Mouse (Mus musculus): ENCODE measurements at regions not wholly inside any gene's neighbourhood (a gene's known extent, or its start where the extent isn't known, plus 50 kb on each side); places are given as distances from the start of the nearest gene placed in this dataset.

- no peaks in the 10 kb centered on the region for H3K36me3 ChIP-seq (replicated peaks; ENCODE audit: low read length)
- H3K4me3 ChIP-seq (replicated peaks) = no peak overlapping the region
- TF ChIP-seq GATA1 (IDR thresholded peaks at IDR 0.05; ENCODE audit: borderline replicate concordance, low read length) = no peak
- no peak for TF ChIP-seq FLI1 (IDR thresholded peaks at IDR 0.05; ENCODE audit: low read length)
- peaks cover 21% of the 10 kb centered on the region for H3K9me3 ChIP-seq
- no peaks in the 10 kb centered on the region for H3K4me1 ChIP-seq
- H3K27me3 ChIP-seq (replicated peaks) = peaks cover 1% of the 10 kb centered on the region
Observed at GRCm38 (mm10) chr7:134566322-134566721, 104.1 kb upstream of the Dock1 start.

DNA sequence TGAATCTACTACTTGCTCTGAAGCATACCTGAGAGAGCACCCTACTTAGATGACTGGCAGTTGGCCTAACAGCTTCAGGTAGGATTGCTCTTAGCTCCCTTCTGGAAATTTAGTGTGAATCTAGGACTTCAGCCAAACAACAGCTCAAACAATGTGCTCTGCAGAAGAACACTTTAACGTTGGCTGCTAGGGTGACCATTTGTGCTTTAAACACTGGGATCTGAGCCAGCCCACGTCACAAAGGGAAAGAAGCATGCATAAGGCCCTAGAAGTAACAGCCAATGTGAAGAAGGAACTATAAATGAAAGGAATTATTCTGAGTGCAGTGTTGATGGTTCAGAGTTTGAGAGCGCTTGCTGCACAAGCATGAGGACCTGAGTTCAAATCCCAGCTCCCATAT lies 101.2 kb upstream of the Dock1 start:
- Histone ChIP-seq H3K4me3 (replicated peaks) (no peak overlapping the region), H3K27me3 (replicated peaks) (no peaks in the 10 kb centered on the region), H3K9me3 (peaks cover 22% of the 10 kb centered on the region), H3K4me1 (no peaks in the 10 kb centered on the region), H3K36me3 (replicated peaks; ENCODE audit: low read length) (no peaks in the 10 kb centered on the region)
- TF ChIP-seq FLI1 (IDR thresholded peaks at IDR 0.05; ENCODE audit: low read length) (no peak), GATA1 (IDR thresholded peaks at IDR 0.05; ENCODE audit: borderline replicate concordance, low read length) (no peak)

GRCm38 (mm10) chr7:134570176-134570810 lies 100.2 kb upstream of the Dock1 start:
- Histone ChIP-seq H3K9me3 (peaks cover 31% of the 10 kb centered on the region), H3K27me3 (replicated peaks) (no peaks in the 10 kb centered on the region), H3K4me3 (replicated peaks) (no peak overlapping the region), H3K4me1 (no peaks in the 10 kb centered on the region), H3K36me3 (replicated peaks; ENCODE audit: low read length) (no peaks in the 10 kb centered on the region)
- no peak for TF ChIP-seq FLI1 (IDR thresholded peaks at IDR 0.05; ENCODE audit: low read length)
- TF ChIP-seq GATA1 (IDR thresholded peaks at IDR 0.05; ENCODE audit: borderline replicate concordance, low read length) = no peak

GRCm38 (mm10) chr7:134581746-134582145 lies 88.7 kb upstream of the Dock1 start:
- Histone ChIP-seq H3K4me3 (replicated peaks) (no peak overlapping the region), H3K27me3 (replicated peaks) (no peaks in the 10 kb centered on the region), H3K9me3 (no peaks in the 10 kb centered on the region), H3K36me3 (replicated peaks; ENCODE audit: low read length) (no peaks in the 10 kb centered on the region), H3K4me1 (no peaks in the 10 kb centered on the region)
- TF ChIP-seq FLI1 (IDR thresholded peaks at IDR 0.05; ENCODE audit: low read length) (no peak), GATA1 (IDR thresholded peaks at IDR 0.05; ENCODE audit: borderline replicate concordance, low read length) (no peak)

- H3K4me1 ChIP-seq = no peaks in the 10 kb centered on the region
- H3K27me3 ChIP-seq (replicated peaks) = peaks cover 2% of the 10 kb centered on the region
- 0 out of 2 replicates have a peak, but pooled peaks cover 3% of the 10 kb centered on the region for H3K9me3 ChIP-seq
- TF ChIP-seq FLI1 (IDR thresholded peaks at IDR 0.05; ENCODE audit: low read length) = no peak
- no peak for TF ChIP-seq GATA1 (IDR thresholded peaks at IDR 0.05; ENCODE audit: borderline replicate concordance, low read length)
- no peak overlapping the region for H3K4me3 ChIP-seq (replicated peaks)
- H3K36me3 ChIP-seq (replicated peaks; ENCODE audit: low read length) = no peaks in the 10 kb centered on the region
Observed at GRCm38 (mm10) chr7:134585478-134585877, 85.0 kb upstream of the Dock1 start.

- H3K4me3 ChIP-seq (replicated peaks) = no peak overlapping the region
- TF ChIP-seq FLI1 (IDR thresholded peaks at IDR 0.05; ENCODE audit: low read length) (no peak), GATA1 (IDR thresholded peaks at IDR 0.05; ENCODE audit: borderline replicate concordance, low read length) (no peak)
- 0 out of 2 replicates have a peak, but pooled peaks cover 3% of the 10 kb centered on the region for H3K9me3 ChIP-seq
- H3K4me1 ChIP-seq = no peaks in the 10 kb centered on the region
- H3K36me3 ChIP-seq (replicated peaks; ENCODE audit: low read length) = no peaks in the 10 kb centered on the region
- H3K27me3 ChIP-seq (replicated peaks) = peaks cover 2% of the 10 kb centered on the region
Observed at GRCm38 (mm10) chr7:134586990-134587389, 83.5 kb upstream of the Dock1 start.

- Histone ChIP-seq H3K27me3 (replicated peaks) (peaks cover 14% of the 10 kb centered on the region), H3K4me3 (replicated peaks) (no peak overlapping the region), H3K4me1 (0 out of 2 replicates have a peak, but pooled peaks cover 3% of the 10 kb centered on the region), H3K9me3 (no peaks in the 10 kb centered on the region), H3K36me3 (replicated peaks; ENCODE audit: low read length) (no peaks in the 10 kb centered on the region)
- TF ChIP-seq FLI1 (IDR thresholded peaks at IDR 0.05; ENCODE audit: low read length) (no peak), GATA1 (IDR thresholded peaks at IDR 0.05; ENCODE audit: borderline replicate concordance, low read length) (no peak)
Observed at GRCm38 (mm10) chr7:134607886-134608285, 62.6 kb upstream of the Dock1 start.

GRCm38 (mm10) chr7:134610159-134610558 lies 60.3 kb upstream of the Dock1 start:
- 0 out of 2 replicates have a peak, but pooled peaks cover 3% of the 10 kb centered on the region for H3K4me1 ChIP-seq
- peaks cover 17% of the 10 kb centered on the region for H3K27me3 ChIP-seq (replicated peaks)
- TF ChIP-seq GATA1 (IDR thresholded peaks at IDR 0.05; ENCODE audit: borderline replicate concordance, low read length) (no peak), FLI1 (IDR thresholded peaks at IDR 0.05; ENCODE audit: low read length) (no peak)
- no peaks in the 10 kb centered on the region for H3K9me3 ChIP-seq
- H3K36me3 ChIP-seq (replicated peaks; ENCODE audit: low read length) = no peaks in the 10 kb centered on the region
- H3K4me3 ChIP-seq (replicated peaks) = no peak overlapping the region

DNA sequence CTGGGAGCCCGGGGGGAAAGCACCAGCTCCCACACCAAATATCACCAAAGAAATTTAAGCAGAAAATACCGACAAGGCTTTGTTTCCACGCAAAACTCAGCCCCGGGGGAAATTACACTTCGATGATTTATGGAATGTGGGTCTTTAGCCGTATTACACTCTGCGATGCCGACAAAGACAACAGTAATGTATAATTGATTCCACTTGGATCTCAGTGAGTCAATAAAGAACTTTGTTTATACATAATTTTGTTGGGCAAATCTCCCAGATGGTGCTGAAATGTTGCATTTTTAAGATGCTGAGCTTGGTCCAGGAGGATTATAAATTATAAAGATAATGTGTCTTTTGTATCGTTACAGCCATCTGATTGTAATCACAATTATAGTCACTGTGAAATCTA lies 59.1 kb upstream of the Dock1 start:
- no peak overlapping the region for H3K4me3 ChIP-seq (replicated peaks)
- TF ChIP-seq FLI1 (IDR thresholded peaks at IDR 0.05; ENCODE audit: low read length) = no peak
- TF ChIP-seq GATA1 (IDR thresholded peaks at IDR 0.05; ENCODE audit: borderline replicate concordance, low read length) = no peak
- no peaks in the 10 kb centered on the region for H3K9me3 ChIP-seq
- no peaks in the 10 kb centered on the region for H3K36me3 ChIP-seq (replicated peaks; ENCODE audit: low read length)
- H3K4me1 ChIP-seq = 0 out of 2 replicates have a peak, but pooled peaks cover 3% of the 10 kb centered on the region
- H3K27me3 ChIP-seq (replicated peaks) = peaks cover 17% of the 10 kb centered on the region

DNA sequence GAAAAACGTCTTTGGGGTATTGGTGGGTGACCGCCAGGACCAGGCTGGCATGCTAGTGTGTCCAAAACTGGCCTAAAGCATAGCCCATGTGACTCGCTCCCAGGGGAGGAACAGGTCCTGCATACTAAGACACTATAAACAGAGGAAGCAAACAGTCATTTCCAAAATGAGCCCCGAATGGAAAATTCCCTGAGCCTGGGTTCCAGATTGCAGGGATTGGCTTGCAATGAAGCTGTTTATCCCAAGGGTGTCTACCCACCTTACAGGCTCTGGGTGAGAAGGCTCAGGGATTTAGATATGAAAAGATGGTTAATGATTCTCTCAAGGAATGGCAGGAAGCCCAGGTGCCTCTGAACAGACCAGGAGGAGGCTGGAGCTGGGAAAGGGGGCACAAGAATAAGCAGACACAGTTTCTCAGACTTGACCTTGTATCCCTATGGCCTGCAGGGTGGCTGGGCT lies 58.2 kb upstream of the Dock1 start:
- TF ChIP-seq GATA1 (IDR thresholded peaks at IDR 0.05; ENCODE audit: borderline replicate concordance, low read length) = no peak
- no peak for TF ChIP-seq FLI1 (IDR thresholded peaks at IDR 0.05; ENCODE audit: low read length)
- no peak overlapping the region for H3K4me3 ChIP-seq (replicated peaks)
- 0 out of 2 replicates have a peak, but pooled peaks cover 3% of the 10 kb centered on the region for H3K4me1 ChIP-seq
- no peaks in the 10 kb centered on the region for H3K9me3 ChIP-seq
- H3K36me3 ChIP-seq (replicated peaks; ENCODE audit: low read length) = no peaks in the 10 kb centered on the region
- peaks cover 17% of the 10 kb centered on the region for H3K27me3 ChIP-seq (replicated peaks)
